Mouse (Mus musculus) NIH3T3 (cell line): Measurements from ENCODE around the gene Slbp.

ENCODE experiments used
- DNase-seq: peaks from one replicate; pipeline ENCODE4 v3.0.0-alpha.2; 2012; ENCODE audit warnings: low read depth

Slbp gene

DNA sequence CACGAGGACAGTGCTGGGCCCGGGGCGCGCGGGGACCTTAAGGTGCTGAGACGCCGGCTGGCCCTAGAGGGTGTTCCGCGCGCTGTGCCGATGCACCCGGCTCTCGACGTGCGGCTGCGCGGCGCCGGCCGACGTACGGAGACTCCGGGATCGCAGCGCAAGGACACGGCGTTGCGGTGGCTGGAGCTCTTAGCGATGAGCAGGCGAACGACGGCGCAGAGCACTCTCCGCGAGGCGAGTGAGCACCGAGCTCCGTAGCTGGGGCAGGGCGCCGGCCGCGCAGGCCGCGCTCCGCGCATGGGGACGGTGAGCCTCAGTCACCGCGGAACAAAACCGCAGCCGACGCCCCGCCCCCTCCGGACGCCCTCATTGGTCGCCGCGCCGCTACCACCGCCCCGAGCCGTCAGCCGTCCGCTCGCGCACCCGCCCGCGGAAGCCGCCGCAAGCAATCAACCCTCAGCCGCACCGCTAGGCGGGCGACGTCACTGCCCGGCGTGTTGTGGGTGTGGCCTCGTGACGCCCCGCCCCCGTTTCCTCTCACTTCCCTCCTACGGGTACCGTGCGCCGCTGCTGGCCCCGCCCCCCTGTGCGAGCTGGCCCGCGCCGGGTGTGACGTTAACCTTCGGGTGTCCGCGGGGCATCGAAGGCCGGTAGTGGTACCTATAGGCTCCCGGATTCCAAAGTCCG is 22.9 kb downstream of the Slbp start, which contains the start of the genes Fam53a and Gm9903:
Gene Fam53a (minus strand): TSS at position 335 of the 687 bp plus-strand sequence.
Gene Gm9903 (plus strand): TSS at position 625 of the 687 bp plus-strand sequence.
- peak; percentile 99 for DNase-seq

GRCm38 (mm10) chr5:33628820-33629300 is 23.5 kb downstream of the Slbp start:
- DNase-seq = peak; percentile 73

GRCm38 (mm10) chr5:33627968-33628367 is 24.4 kb downstream of the Slbp start:
- peak; percentile 75 for DNase-seq

- no peak for DNase-seq
Measured at GRCm38 (mm10) chr5:33623766-33624165, 28.6 kb downstream of the Slbp start.

DNA sequence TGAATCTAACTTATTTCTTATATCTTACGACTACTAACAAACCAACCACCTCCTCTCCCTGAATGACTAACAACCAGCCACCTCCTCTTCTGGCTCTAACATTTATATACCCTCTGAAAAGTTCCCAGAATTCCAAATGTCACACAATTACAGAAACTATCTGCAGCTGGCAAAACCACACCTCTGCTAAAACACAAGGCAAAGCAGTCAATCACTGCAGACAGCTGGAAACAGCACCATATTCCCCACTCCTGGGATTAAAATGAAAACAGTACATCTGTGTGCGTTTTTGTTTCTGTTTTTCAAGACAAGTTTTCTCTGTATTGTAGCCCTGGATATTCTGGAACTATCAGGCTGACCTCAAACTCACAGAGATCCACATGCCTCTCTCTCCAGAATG is 29.7 kb downstream of the Slbp start:
- DNase-seq = peak; percentile 63

DNA sequence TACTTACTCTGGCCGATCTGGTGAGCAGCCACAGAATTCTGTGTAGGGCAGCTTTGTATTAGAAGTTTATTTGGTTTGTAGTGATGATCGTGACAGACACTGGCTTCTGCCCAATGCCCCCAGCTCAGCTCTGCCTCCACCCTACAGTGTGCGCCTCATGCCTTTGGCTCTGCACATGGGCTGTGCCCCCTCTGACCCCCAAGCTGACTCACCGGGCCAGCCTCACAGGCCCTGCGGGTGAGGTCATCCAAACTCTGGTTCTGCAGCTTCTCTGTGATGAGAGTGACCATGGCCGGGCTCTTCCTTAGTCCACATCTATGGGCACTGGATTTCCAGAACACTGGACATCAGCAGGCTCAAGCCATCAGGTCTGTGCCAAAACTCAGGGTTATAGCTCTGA is 38.0 kb downstream of the Slbp start:
- peak; percentile 89 for DNase-seq

DNA sequence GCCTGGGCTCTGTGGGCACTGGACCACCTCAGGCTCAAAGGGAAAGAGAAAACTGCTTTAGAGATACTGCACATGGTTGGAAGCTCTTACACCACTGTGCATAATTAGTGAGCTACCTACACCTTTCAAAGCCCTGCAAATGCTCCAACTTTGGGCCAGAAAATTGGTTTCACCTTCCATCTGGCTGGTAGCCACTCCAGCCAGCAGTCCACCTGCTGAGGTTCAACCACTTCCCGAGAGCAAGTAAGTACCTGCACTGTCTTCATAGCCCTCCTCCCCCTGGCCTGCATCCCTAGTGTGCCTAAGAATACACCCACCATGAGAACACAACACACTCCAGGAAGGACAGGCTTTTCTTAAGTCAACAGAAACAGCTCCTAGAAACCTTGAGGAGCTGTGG is 40.6 kb downstream of the Slbp start:
- DNase-seq = no peak

DNA sequence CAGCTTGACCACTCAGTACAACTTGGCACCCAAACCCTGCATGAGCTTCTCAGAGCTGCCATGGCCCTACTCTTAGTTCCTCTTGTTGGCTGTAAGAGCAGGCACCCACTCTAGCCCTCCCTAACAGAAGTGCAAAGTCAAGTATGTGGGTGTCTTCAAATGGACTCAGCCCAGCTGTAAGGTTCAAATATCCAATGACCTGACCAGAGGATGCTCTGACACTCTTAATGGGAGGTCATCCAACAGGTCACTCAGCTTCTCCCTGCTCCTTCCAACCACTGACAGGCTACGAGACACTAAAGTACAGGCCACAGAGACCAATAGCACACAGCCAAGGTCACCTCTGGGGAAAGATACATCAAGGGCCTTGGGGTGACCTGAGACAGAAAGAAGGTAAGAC is 43.1 kb downstream of the Slbp start:
- no peak for DNase-seq

GRCm38 (mm10) chr5:33607434-33607833 is 44.9 kb downstream of the Slbp start:
- no peak for DNase-seq

GRCm38 (mm10) chr5:33606631-33607030 is 45.7 kb downstream of the Slbp start:
- no peak for DNase-seq

- no peak for DNase-seq
Measured at GRCm38 (mm10) chr5:33605314-33605713, 47.1 kb downstream of the Slbp start.

DNA sequence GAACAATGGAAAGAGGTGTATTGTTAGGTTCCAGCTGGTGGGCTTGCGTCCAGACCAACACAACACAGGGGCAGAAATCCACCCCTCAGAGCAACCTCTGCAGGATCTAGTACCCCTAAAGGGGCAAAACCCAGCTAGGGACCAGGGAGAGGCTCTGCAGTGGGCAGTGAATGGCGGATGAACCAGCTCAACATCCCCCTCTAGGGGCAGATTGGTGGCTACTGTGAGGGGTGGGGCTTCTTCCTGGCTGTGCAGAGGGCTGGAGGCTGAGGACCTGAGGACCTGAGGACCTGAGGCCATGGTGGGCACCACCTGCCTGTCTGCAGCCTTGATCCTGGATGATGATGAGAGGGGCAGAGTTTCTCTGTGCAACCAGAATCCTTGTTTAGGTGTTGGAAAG is 58.8 kb downstream of the Slbp start:
- peak; percentile 28 for DNase-seq

DNA sequence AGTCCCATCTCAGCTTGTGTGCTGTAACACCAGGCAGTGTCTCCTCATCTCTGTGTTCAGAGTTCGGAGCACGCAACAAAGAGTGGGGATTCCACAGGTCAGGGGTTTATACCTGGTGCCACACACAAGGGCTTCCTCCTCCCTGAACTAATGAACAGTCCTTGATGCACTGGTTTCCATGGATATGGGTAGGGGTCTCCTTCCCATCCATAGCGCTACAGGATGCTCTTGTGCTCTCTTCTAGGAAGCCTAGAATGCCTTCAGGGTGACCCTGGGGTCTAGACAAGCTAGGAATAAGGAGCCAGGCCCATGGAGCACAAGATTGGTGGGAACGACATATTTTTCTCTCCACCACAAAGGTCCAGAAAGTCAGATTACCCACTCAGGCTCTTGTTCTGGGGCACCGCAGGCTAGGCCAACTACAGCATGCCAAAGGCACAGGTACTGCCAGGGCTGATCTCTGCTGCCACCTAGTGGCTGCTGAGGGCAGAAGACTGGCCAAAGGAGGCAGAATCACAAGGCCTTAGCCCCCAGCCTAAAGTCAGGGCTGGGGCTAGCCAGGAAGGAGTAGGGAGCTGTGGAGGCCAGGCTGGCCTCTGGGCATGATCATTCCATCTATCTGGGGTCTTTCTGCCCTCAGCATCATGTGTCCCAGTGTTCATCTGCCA is 63.0 kb downstream of the Slbp start:
- DNase-seq = peak; percentile 90

DNA sequence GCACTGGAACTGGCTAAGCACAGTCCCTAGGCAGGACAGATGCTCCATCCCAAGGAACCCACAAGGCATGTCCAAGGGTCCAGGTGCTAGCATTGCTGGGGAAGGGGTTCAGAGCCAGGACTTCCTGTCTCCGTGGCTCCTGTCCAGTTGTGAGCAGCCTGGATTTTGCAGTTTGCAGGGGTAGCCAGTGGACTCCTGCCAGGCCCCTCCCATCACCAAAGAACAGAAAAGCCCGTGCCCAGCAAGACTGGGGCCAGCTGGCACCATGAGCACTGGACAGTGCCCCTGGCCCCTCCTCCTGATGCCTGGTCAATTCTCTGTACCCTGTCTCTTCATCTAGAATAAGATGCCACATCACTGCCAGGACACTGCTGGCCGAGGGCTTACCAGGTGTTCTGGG is 64.3 kb downstream of the Slbp start:
- no peak for DNase-seq

DNA sequence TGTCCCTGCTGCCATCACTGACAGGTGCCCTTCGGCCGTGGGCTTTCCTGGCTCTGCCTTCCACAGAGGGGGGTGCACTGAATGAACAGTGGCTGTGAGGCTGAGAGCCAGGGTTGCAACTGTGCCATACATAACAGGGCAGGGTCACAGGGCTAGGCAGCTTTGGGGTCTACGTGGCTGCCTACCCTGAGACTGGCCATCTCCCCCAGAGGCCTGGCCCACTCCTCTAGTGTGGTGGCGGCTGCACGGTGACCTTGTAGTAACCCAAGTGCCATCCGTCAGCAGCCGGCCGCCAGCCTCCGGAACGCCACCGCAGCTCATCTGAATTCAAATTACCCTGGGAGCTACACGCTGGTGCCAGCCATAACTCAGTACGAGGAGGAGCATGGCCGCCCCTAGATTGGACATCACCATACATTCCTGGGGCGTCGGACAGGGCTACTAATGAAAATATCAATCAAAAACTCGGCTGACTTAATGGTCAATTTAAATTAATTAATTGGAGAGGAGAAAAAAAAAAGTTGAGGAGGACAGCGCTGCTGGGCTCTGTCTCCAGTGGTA is 64.8 kb downstream of the Slbp start:
- no peak for DNase-seq
